Mouse (Mus musculus): ENCODE results near the gene Actbl2. TPM values are rescaled to one million over a fixed set of nuclear protein-coding genes. Genes with fewer than 3 reads are reported as not detected.

The Actbl2 gene
- total and polyA plus RNA-seq, 3 experiments: not detected

DNA sequence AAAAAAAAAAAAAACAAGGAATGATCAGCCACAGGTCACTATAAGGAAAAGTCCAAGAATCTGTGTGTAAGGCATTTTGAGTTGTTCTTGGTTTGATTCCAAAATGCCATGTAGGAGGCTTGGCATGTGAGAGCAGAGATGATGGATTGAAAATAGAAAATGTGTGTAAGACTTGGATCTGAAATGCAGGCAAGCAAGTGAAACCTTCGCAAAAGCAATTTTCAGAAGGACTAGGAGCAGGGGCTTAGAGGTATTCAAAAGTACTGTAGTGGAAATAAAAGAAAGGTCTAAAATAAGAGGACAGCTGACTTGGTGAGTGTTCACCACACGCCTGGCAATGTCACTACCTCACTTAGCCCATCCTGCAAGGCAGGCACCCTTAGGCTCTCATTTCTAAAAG is 49.4 kb downstream of the Actbl2 start:
- no peak overlapping the region for H3K4me2 ChIP-seq (ENCODE audit: insufficient read depth, low read depth, poor library complexity, severe bottlenecking)
- dilution Hi-C loops (cut with MboI; ENCODE audit: extremely low pct_ligation_motif_present, extremely low pct_unique_long_range_greater_than_20kb, low sequenced_read_pairs) (no loop called here), in situ Hi-C loops (cut with MboI; ENCODE audit: low pct_ligation_motif_present, low pct_unique_long_range_greater_than_20kb, low sequenced_read_pairs) (no loop called here)
- no peak overlapping the region for H3K27ac ChIP-seq (ENCODE audit: insufficient read depth, low read depth)
- H3K27me3 ChIP-seq (replicated peaks): no peaks in the 10 kb centered on the region
- peaks cover 0 to 4% of the 10 kb centered on the region in 2 experiments; a peak in 1 of 4 replicates for H3K4me1 ChIP-seq (ENCODE audit: control insufficient read depth in 1 of 2, insufficient read depth in 2 of 2)
- H3K9me3 ChIP-seq (replicated peaks; ENCODE audit: low read length): no peaks in the 10 kb centered on the region
- H3K4me3 ChIP-seq (replicated peaks in 1 of 3; ENCODE audit: low read depth in 2 of 3, low read length in 2 of 3, poor library complexity in 1 of 3): no peak overlapping the region
- H3K9ac ChIP-seq (ENCODE audit: insufficient read depth, low read depth): no peak overlapping the region
- H3K79me2 ChIP-seq (replicated peaks; ENCODE audit: control insufficient read depth, extremely low read depth, insufficient read depth, poor library complexity, severe bottlenecking): no peaks in the 10 kb centered on the region
- DNase-seq (ENCODE audit: extremely low read depth): no peak
- no peak for TF ChIP-seq CTCF (conservative IDR thresholded peaks at IDR 0.05 in 1 of 2, IDR thresholded peaks at IDR 0.05 in 1 of 2; ENCODE audit: low read depth in 2 of 2, low read length in 2 of 2)
- no peak for TF ChIP-seq CHD2 (IDR thresholded peaks at IDR 0.05; ENCODE audit: low read length)
- no peak for TF ChIP-seq POLR2A (IDR thresholded peaks at IDR 0.05; ENCODE audit: low read depth, low read length)
- no peak for TF ChIP-seq UBTF (IDR thresholded peaks at IDR 0.05; ENCODE audit: low read depth, low read length)
- TF ChIP-seq TBP (conservative IDR thresholded peaks at IDR 0.05; ENCODE audit: low read depth, low read length): no peak
- no peak for TF ChIP-seq GABPA (IDR thresholded peaks at IDR 0.05; ENCODE audit: insufficient replicate concordance, low read depth, low read length)
- TF ChIP-seq ETS1 (conservative IDR thresholded peaks at IDR 0.05; ENCODE audit: low read depth, low read length): no peak
- TF ChIP-seq POLR2AphosphoS2 (IDR thresholded peaks at IDR 0.05; ENCODE audit: low read depth, low read length): no peak
- no peak for TF ChIP-seq ELF1 (IDR thresholded peaks at IDR 0.05; ENCODE audit: low read depth, low read length)
- TF ChIP-seq PAX5 (IDR thresholded peaks at IDR 0.05; ENCODE audit: low read length): no peak
- TF ChIP-seq RAD21 (IDR thresholded peaks at IDR 0.05; ENCODE audit: low read depth, low read length): no peak
- TF ChIP-seq MEF2A (IDR thresholded peaks at IDR 0.05; ENCODE audit: borderline replicate concordance, low read depth, low read length): no peak
- no peak for TF ChIP-seq SIN3A (IDR thresholded peaks at IDR 0.05; ENCODE audit: low read length)
- no peaks in the 10 kb centered on the region for H3K36me3 ChIP-seq (replicated peaks in 1 of 2; ENCODE audit: control insufficient read depth in 1 of 2, insufficient read depth in 1 of 2, low read length in 1 of 2)

DNA sequence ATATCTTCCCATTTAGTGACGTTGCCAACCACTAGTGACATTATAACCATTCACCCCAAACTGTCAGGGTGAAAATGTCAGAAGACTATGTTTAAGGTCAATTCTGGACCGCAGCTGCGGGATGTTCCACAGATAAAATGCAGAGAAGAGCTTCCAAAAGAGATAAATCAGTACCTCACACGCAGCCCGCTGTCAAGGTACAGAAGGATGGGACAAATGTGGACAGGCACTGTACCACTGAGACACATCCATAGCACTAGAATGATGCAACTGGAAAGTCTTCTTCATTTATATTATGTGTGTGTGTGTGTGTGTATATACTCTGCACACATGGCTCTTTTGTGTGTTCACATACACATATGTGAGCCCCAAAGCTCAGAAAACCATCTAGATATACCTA is 49.9 kb downstream of the Actbl2 start:
- Histone ChIP-seq H3K9ac (ENCODE audit: insufficient read depth, low read depth) (no peak overlapping the region), H3K27ac (ENCODE audit: insufficient read depth, low read depth) (no peak overlapping the region), H3K79me2 (replicated peaks; ENCODE audit: control insufficient read depth, extremely low read depth, insufficient read depth, poor library complexity, severe bottlenecking) (no peaks in the 10 kb centered on the region), H3K4me3 (replicated peaks in 1 of 3; ENCODE audit: low read depth in 2 of 3, low read length in 2 of 3, poor library complexity in 1 of 3) (no peak overlapping the region), H3K4me2 (ENCODE audit: insufficient read depth, low read depth, poor library complexity, severe bottlenecking) (no peak overlapping the region), H3K27me3 (replicated peaks) (no peaks in the 10 kb centered on the region), H3K9me3 (replicated peaks; ENCODE audit: low read length) (no peaks in the 10 kb centered on the region), H3K4me1 (ENCODE audit: control insufficient read depth in 1 of 2, insufficient read depth in 2 of 2) (peaks cover 0 to 4% of the 10 kb centered on the region in 2 experiments; a peak in 1 of 4 replicates), H3K36me3 (replicated peaks in 1 of 2; ENCODE audit: control insufficient read depth in 1 of 2, insufficient read depth in 1 of 2, low read length in 1 of 2) (no peaks in the 10 kb centered on the region)
- in situ Hi-C loops (cut with MboI; ENCODE audit: low pct_ligation_motif_present, low pct_unique_long_range_greater_than_20kb, low sequenced_read_pairs) (no loop called here), dilution Hi-C loops (cut with MboI; ENCODE audit: extremely low pct_ligation_motif_present, extremely low pct_unique_long_range_greater_than_20kb, low sequenced_read_pairs) (no loop called here)
- no peak for DNase-seq (ENCODE audit: extremely low read depth)
- TF ChIP-seq ETS1 (conservative IDR thresholded peaks at IDR 0.05; ENCODE audit: low read depth, low read length): no peak
- TF ChIP-seq POLR2AphosphoS2 (IDR thresholded peaks at IDR 0.05; ENCODE audit: low read depth, low read length): no peak
- TF ChIP-seq SIN3A (IDR thresholded peaks at IDR 0.05; ENCODE audit: low read length): no peak
- TF ChIP-seq MAFK (IDR thresholded peaks at IDR 0.05; ENCODE audit: insufficient replicate concordance, low read length): no peak
- TF ChIP-seq ZNF384 (IDR thresholded peaks at IDR 0.05; ENCODE audit: low read depth, low read length): no peak
- TF ChIP-seq POLR2A (IDR thresholded peaks at IDR 0.05; ENCODE audit: low read depth, low read length): no peak

Other genes starting within 250 kb of the Actbl2 start
- gene Gpbp1, start 235.1 kb downstream of the Actbl2 start, total RNA-seq (2012; rRNA removed): 43.3 and 50.4 TPM in 2 replicates
- 96.1 and 107 TPM in 2 replicates for gene Gpbp1, start 235.1 kb downstream of the Actbl2 start, total RNA-seq (2014; rRNA removed)
- gene Gpbp1, start 235.1 kb downstream of the Actbl2 start, polyA plus RNA-seq (2012; ENCODE audit: insufficient read length, low read depth): 85.7 and 99.6 TPM in 2 replicates

Data from CH12.LX (cell line).